Mouse (Mus musculus) erythroblast, embryonic 14.5 days (primary cell): ENCODE measurements at regions not wholly inside any gene's neighbourhood (a gene's known extent, or its start where the extent isn't known, plus 50 kb on each side); places are given as distances from the start of the nearest gene placed in this dataset.

Experiments used
- GATA1 ChIP-seq: IDR thresholded peaks from 2 replicates; pipeline ENCODE4 v1.6.1; 2012; ENCODE audit warnings: low read length, inconsistent platforms, mixed read lengths
- TAL1 ChIP-seq: IDR thresholded peaks from 3 replicates; pipeline ENCODE4 v1.6.1; 2012; ENCODE audit warnings: low read length, inconsistent platforms, mixed read lengths

GRCm38 (mm10) chr15:62079155-62080109 lies 1156.6 kb upstream of the A1bg start:
- TF ChIP-seq TAL1 (no peak; the same call in 2 of the 3 replicates), GATA1 (no peak)
